Mouse (Mus musculus) right cerebral cortex, postnatal 10 days (tissue): ENCODE measurements around the gene Tectb.
"Not testable (repeated sequence)": the region's sequence is repeated elsewhere in the genome, so short reads cannot be mapped to it uniquely, and the experiment has no call there.

Experiments
- DNase-seq, 2 experiments: peaks; one replicate each; pipeline ENCODE4 v3.0.0; 2021; ENCODE audit warnings: low spot score in 2 of 2

The Tectb gene

GRCm38 (mm10) chr19:55165183-55165865, 15.2 kb upstream of the Tectb start:
- no peak for DNase-seq

- DNase-seq, result no peak
These were observed 14.6 kb upstream of the Tectb start for GRCm38 (mm10) chr19:55165954-55166353.

- DNase-seq, result no peak
These were observed 13.8 kb upstream of the Tectb start for GRCm38 (mm10) chr19:55166741-55167140.

GRCm38 (mm10) chr19:55167741-55168140, 12.8 kb upstream of the Tectb start:
- DNase-seq, result no peak

GRCm38 (mm10) chr19:55168360-55168759, 12.2 kb upstream of the Tectb start:
- DNase-seq, result no peak

DNA sequence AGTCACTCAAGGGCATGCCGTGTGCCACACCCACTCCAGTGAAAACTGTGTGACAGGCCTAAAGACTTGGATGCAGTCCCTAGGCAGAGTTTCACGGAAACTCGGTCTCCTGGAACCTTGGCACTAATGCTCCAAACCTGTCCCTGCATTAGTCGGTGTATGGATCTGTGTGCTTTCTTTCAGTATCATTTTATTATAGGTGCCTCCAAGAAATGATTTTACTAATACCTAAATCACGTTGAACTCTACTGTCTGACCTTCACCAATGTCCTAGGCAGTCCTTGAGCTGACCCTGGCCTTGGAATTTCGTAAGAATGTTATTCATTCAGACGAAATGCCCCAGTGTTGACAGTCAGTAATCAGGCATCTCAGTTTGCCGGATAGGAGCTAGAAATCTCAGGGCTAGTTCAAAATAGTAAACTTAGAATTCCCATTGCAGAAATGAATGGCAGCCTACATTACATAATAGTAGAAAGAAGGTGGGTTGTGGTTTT, 11.2 kb upstream of the Tectb start:
- DNase-seq, result not testable (repeated sequence)

- DNase-seq, result no peak
These were observed 10.1 kb upstream of the Tectb start for GRCm38 (mm10) chr19:55170399-55170798.

DNA sequence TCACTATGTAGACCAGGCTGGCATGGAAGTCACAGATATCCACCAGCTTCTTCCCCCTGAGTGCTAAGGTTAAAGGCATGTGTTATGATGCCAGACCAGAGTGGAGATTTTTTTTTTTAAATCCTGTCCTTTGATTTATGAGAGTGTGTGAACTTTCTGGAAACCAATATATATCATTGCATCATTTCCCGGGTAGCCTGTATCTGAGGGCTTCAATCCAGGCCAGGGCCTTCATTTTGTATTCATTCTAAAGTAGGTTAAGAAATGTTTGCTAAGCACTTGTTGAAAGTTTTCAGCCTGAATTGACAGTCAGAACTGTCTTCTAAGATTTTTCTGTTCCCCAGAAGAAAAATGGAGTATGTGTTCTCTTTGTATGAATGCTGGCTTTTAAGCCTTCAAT, 8.9 kb upstream of the Tectb start:
- no peak for DNase-seq

DNA sequence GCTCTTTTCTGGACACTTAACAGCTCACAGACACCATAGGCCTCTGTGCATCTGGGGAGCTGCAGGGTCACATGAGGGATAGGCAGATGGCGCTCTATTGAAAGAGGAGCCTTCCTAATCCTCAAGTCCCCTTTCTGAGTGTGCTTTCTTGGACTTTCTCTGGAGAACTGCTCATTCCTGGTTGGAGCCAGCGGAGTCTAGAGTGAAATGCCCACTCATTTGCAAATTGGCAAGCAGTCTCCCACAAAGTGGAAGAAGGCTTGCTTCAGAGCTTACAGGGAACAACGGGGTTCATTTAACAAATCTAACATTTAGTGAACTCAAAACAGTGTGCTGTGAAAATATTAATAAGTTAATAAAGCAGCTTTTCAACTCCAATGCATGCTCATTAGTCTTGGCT, 3.4 kb upstream of the Tectb start:
- peak; percentile 40 to 59 for DNase-seq

- DNase-seq, result peak; percentile 57 to 60
These were observed 3.9 kb downstream of the Tectb start for GRCm38 (mm10) chr19:55184442-55184841.

DNA sequence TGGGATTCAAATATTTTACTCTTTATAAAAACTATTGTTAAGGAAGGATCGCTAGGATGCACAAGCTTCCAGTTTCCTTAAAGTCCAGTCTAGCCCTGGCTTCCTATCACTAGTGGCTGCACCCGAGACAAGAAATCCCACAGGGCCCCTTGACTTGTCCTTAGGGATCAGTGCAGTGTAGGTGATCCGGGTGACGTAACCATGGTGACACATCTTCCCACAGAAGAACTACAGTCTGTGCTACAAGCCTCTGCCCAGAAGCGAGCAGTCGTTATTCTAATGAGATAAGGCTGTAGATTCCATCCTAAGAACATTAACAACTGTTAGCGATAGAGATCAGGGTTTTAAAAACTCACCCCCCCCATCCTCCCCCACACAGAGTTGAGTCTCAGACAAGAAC, 4.5 kb downstream of the Tectb start:
- DNase-seq, result peak in 1 of 2 experiments; percentile 32

- DNase-seq, result peak; percentile 24 to 52
These were observed 5.1 kb downstream of the Tectb start for GRCm38 (mm10) chr19:55185651-55186050.

DNA sequence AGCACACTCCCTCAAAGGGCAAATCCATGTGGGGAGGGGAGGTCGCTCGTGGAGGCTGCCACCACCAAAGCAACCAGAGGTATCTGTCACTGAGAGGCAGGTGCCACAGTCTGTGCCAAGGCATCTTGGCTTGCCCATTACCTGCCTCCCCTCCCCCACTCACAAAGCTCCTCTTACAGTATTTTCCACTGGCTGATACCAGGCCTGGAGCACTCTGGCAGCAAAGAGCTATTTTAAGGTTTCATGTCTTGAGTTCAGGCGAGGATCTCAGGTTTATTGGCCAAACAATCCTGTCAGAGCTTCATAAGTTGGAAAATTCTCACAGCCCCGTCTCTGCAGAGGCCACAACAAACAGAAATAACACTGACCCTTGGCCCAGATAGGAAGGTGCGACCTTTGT, 9.5 kb downstream of the Tectb start:
- DNase-seq, result no peak

DNA sequence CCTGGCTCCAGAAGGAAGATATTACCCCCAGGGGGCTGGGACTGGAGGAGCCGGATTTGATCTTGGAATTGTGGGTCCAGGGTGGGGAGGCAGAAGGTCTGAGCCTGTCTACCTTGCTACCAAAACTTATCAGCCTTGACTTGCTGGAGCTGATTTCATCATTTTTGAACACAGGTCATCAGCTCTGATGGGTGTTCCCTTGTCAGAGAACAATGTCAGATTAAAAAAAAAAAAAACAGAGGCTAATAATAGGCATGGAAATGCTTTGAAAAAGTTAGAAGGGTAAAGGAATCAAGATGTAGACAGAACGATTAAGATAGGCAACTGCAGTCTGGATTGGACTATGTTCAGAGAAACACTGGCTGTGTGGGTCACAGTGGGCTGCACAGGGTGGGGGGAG, 11.1 kb downstream of the Tectb start:
- DNase-seq, result no peak

GRCm38 (mm10) chr19:55192254-55192945, 11.9 kb downstream of the Tectb start:
- DNase-seq, result no peak

GRCm38 (mm10) chr19:55193717-55194394, 13.3 kb downstream of the Tectb start:
- no peak for DNase-seq

- no peak for DNase-seq
These were observed 14.1 kb downstream of the Tectb start for GRCm38 (mm10) chr19:55194520-55195170.

DNA sequence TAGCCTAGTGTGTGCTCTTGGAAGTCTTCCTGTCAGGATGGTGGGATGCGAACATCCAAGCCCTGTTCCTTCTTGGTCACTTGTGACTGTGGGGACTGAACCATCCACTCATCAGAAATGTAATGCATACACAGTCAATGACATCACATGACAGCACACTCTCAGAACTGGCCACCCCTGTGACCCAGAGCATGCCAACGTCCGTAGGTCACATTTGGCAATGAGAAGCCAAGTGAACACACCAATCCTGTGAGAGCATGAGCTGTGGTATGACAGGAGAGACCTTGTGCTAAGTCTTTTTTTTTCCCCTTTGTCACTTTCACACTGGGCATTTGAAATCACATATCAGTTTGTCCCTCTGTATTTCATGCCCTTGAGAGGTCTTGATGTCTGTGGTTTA, 15.0 kb downstream of the Tectb start:
- DNase-seq, result no peak

DNA sequence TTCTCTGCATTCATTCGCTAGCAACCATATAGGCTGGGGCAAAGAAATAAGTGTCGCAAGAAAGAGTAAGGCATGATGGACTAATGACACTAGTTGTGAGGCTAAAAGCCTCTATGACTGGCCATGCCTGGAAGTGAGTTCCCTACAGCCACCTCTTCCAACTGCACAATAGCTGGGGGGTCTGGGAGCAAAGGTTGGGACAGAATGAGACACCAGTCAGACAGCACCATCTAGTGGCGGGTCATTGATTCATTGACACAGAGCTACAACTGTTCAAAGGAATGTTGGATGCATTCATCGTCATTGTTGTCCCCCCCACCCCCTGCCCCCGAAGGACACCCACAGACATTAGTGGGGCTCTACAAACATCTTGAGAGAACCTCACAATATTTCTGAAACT, 17.8 kb downstream of the Tectb start:
- DNase-seq, result peak; percentile 62 to 77

GRCm38 (mm10) chr19:55206482-55207138, 26.1 kb downstream of the Tectb start:
- DNase-seq, result peak; percentile 79 to 81

DNA sequence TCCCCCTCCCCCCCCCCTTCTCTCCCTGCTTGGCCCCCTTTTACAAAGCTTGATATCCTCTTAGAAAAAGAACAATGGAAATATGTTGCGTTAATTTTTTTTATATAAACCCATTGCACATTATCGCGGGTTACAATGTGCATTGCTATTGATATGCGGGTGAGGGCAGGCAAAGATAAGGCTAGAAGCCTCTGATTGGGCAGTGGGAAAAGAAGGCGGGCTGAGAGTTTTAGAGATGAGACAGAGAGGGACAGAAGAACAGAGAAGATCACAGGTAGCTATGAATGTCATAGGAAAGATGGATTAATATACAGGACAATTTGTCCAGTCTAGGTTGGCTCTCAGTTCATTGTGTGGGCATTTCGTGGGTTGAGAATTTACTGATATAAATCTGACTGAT, 26.7 kb downstream of the Tectb start:
- no peak for DNase-seq
